Mouse (Mus musculus) cerebellum, adult 2 months (tissue): ENCODE results near the gene Gldc. TPM values are rescaled to one million over a fixed set of nuclear protein-coding genes. Genes with fewer than 3 reads are reported as not detected.

Experiments used
- DNase-seq, 2 experiments: peaks; one replicate each; pipeline ENCODE4 v3.0.0; 2021
- H3K27ac ChIP-seq: fragments of 200-500 bp; 2 replicates; pipeline ENCODE4 v1.5.1; 2012; ENCODE audit warnings: low read length, control low read depth, inconsistent platforms; ENCODE audit not compliant: insufficient read depth
- H3K27me3 ChIP-seq: fragments of 200-500 bp; 2 replicates; pipeline ENCODE4 v1.6.1; 2012; ENCODE audit warnings: inconsistent platforms, mild to moderate bottlenecking, low read length, moderate library complexity; ENCODE audit not compliant: control insufficient read depth, insufficient read depth
- H3K4me1 ChIP-seq: fragments of 200-500 bp; 2 replicates; pipeline ENCODE4 v1.6.1; 2011; ENCODE audit warnings: low read length; ENCODE audit not compliant: control insufficient read depth, insufficient read depth
- H3K4me3 ChIP-seq: fragments of 200-500 bp; replicated peaks from 2 replicates; pipeline ENCODE3; 2011; ENCODE audit warnings: mild to moderate bottlenecking, low read depth, low read length, control low read depth; ENCODE audit not compliant: insufficient read depth
- CTCF ChIP-seq: fragments of 200-500 bp; IDR thresholded peaks from 2 replicates; pipeline ENCODE4 v1.5.1; 2011; ENCODE audit warnings: low read depth, mild to moderate bottlenecking, control low read depth, low read length, moderate library complexity, borderline replicate concordance; ENCODE audit not compliant: insufficient read depth
- POLR2A ChIP-seq: fragments of 200-500 bp; IDR thresholded peaks from 2 replicates; pipeline ENCODE4 v1.6.1; 2011; ENCODE audit warnings: low read length, control low read depth, borderline replicate concordance; ENCODE audit not compliant: insufficient read depth
- WGBS: fragments of 180-500 bp; shearing (Covaris S2); methylation state at CpG from one replicate; pipeline ENCODE4 v1.1.7; 2018; 5-methylcytosine and 5-hydroxymethylcytosine counted together
- polyA plus RNA-seq: library from polyadenylated mRNA; depleted of rRNA; stranded (reverse); fragments of >200 nt; gene quantifications from 2 replicates; pipeline ENCODE4 v1.2.3, GENCODE M21; 2012

Gldc gene
- polyA plus RNA-seq, 1 experiment = 14.9 TPM

DNA sequence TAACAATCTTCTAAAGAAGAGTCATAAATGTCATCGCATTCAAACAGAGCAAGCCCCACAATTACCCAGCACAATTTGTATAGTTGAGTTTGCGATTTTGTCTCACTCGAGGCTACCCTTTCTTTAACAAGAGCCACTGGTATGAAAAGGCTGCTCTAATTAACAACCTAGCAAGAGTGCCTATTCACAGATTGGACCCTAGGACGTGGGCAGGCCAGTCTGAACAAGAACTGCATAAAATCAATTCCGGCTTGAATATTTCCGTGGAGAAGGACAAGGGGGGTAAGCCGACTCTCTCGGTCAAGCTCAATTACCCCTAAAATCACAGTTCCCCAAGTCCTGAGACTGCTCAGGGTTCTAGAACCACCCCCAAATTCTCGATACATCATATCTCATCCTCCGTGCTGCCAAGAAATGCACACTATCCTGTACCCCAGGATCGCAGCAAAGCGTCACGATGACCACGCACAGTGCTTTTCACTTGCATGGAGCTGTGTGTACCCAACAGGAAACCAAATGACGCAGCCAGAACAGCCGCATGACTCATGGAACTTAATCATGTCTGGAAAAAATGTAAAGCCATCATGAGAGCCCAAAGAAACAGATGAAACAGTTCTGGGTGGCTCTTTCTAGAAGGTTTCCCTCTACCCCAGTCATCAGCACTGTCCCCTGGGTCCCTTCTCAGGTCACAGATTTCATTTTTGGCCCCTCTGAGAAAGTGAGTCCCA is 62.1 kb downstream of the Gldc start:
- WGBS = 85% methylated on average over 16 of the region's 16 CpGs
- no peak for DNase-seq
- H3K27me3 ChIP-seq = no peaks in the 10 kb centered on the region
- no peak for TF ChIP-seq CTCF
- TF ChIP-seq POLR2A = no peak
- H3K27ac ChIP-seq = no peak overlapping the region
- no peaks in the 10 kb centered on the region for H3K4me1 ChIP-seq
- no peak overlapping the region for H3K4me3 ChIP-seq

DNA sequence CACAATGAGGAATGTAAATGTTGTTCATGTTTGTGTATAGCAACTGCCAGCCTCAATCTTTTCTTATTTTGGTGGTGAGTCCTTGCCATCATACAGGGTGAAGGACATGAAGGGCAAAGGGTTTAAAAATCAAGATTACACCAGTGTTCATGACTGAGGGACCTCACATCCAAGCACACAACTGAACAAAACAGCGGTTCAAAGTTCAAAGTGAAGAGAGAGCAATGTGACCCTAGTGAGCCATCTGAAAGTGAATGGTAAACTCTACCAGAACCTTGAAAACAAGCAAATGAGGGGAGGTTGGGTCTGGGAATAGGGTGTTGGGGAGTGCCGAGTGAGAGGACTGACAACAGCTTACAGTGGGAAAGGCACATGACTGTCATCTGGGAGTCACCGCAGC is 63.8 kb downstream of the Gldc start:
- TF ChIP-seq CTCF (no peak), POLR2A (no peak)
- WGBS = 97% methylated on average over 3 of the region's 3 CpGs
- Histone ChIP-seq H3K4me1 (no peaks in the 10 kb centered on the region), H3K27ac (no peak overlapping the region), H3K27me3 (no peaks in the 10 kb centered on the region), H3K4me3 (no peak overlapping the region)
- no peak for DNase-seq

DNA sequence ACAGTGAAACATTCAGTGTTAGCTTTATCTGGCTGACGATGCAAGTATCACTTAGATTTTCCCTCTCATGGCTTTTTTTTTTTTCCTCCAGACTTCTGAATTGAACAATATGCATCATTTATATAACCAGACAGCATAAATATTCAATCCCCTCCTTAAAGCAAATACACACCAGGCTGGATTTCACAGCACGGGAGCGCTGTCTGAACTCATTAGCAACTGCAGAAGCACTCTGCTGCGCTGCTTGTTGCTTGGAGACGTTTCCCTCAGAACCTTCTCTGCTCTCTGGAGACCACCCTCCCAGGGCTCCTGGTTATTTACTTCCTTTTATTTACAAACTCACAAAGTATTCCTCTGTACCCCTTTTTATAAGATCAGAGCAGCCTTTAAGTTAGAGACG is 66.1 kb downstream of the Gldc start:
- H3K27ac ChIP-seq = no peak overlapping the region
- WGBS = 47% methylated on average over 6 of the region's 6 CpGs
- no peak overlapping the region for H3K4me3 ChIP-seq
- TF ChIP-seq CTCF (no peak), POLR2A (no peak)
- H3K4me1 ChIP-seq = no peaks in the 10 kb centered on the region
- no peak for DNase-seq
- H3K27me3 ChIP-seq = no peaks in the 10 kb centered on the region

DNA sequence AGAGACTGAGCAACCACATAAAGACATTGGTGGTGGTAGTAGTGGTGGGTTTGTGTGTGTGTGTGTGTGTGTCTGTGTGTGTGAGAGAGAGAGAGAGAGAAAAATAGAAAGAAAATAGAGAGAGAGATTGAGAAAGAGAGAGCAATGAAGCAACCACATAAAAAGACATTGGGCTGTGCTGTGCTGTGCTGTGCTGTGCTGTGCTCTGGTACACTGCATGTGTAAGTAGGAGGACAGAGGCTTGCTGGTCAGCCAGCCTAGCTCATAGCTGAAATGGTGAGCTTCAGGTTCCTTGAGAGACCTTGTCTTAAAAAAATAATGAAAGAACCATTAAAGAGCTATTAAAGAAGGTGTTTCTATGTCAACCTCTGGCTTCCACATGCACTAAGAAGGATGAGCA is 66.6 kb downstream of the Gldc start:
- no peak for DNase-seq
- no peak for TF ChIP-seq POLR2A
- Histone ChIP-seq H3K27me3 (no peaks in the 10 kb centered on the region), H3K4me3 (no peak overlapping the region), H3K27ac (no peak overlapping the region), H3K4me1 (no peaks in the 10 kb centered on the region)

DNA sequence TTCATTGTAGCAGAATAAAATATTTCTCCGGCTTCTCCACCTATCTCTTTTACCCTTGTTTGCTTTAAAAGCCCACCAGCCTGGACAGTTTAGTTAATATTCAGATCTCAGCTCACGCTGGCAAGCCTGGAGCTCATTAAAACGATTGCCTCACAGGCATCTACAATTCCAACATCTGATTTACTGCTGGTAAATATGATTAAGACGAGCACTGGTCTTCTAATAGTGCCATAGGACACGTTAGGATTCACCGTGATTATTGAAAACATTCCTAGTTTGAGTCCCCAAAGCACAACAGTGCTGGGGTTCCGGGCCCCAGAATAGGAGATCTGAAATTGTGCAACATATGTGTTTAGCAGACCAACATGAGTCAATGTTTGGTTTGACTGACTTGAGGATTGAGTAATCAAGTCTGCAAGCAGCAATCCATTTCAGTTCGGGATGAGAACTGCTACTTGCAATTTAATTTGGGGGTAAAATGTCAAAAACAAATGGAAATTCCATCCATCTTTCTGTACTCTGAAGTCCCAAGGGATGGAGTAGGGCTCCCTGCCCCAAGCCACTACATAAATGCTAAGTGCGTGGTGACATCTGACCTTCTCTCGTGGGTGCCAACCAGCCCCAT is 67.9 kb downstream of the Gldc start:
- TF ChIP-seq CTCF (no peak), POLR2A (no peak)
- no peak for DNase-seq
- Histone ChIP-seq H3K4me1 (no peaks in the 10 kb centered on the region), H3K4me3 (no peak overlapping the region), H3K27ac (no peak overlapping the region), H3K27me3 (no peaks in the 10 kb centered on the region)
- 80% methylated on average over 10 of the region's 10 CpGs for WGBS

DNA sequence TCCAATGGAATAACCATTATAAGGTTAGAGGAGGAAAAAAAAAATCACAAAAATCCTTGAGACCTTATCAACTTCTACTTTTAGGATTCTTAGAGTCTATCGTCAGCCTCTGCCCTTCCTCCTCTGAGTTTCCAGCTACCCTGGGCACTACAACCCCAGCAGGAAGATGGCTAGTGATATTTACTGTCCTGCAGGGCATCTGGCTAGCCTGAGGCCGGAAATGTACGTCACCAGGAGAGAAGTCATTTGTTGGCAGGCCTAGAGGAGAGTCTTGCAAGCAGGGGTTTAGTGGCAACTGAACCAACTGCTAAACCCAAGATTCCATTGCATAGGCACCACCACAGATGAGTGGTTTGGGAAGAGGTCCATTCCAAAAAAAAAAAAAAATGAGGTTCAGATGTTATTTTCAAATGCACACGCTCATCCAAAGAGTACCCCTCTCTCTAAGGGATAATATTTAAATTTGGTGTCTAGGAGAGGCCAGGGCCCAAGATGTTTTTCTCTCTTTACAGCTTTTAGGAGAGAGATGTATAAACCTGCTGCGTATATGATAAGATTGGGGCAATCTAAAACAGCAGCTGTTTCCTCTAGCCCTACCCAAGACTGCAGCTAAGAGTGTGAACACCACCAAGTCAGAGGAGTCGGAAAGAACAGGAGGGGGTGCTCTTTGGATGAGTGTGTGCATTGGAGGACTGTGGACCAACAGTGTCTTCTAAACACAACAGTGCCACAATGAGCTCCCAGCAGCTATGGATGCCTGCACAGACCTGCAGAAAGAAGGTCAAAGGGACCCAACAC is 70.0 kb downstream of the Gldc start:
- TF ChIP-seq POLR2A (no peak), CTCF (no peak)

DNA sequence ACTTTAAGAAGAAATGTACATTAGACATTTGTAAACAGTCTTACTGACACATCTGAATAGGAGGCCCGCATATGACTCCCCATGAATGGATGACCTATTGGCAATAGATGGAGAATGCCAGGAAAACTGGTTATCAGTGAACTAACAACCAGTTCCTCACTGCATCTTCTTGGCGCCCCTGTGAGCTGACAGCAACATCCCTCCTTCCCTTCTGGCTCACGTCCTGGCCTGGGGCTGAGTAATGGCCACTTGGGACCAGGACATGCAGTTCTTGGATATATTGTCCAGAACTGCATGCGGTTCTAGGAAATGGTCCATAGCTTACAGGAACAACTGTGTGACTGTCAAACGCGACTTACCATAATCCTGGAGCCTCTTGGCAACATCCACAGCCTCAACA is 72.6 kb downstream of the Gldc start:
- Histone ChIP-seq H3K4me1 (no peaks in the 10 kb centered on the region), H3K27me3 (no peaks in the 10 kb centered on the region), H3K27ac (no peak overlapping the region), H3K4me3 (no peak overlapping the region)
- 77% methylated on average over 6 of the region's 6 CpGs for WGBS
- DNase-seq = no peak
- TF ChIP-seq CTCF = no peak
- TF ChIP-seq POLR2A = no peak

More for the DNA sequence above, 70.0 kb downstream of the Gldc start:
- Histone ChIP-seq H3K27me3 (no peaks in the 10 kb centered on the region), H3K4me3 (no peak overlapping the region), H3K27ac (no peak overlapping the region), H3K4me1 (no peaks in the 10 kb centered on the region)
- DNase-seq = no peak
- 73% methylated on average over 6 of the region's 6 CpGs for WGBS

DNA sequence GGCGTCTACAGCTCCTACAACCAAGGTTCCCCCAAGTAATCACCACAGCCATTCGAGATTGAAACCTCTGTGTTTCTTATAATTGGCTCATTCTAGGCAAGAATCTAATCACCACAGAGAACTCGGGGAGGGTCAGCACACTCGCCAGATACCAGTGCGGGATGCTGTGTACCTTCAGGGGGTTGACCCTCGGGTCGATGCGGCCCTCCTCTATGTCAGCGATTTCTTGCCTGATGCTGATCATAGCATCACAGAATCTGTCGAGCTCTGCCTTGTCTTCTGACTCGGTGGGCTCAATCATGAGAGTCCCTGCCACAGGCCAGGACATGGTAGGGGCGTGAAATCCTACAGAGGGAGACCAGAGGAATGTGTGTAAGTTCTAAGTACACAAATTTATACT is 74.7 kb downstream of the Gldc start:
- Histone ChIP-seq H3K4me1 (no peaks in the 10 kb centered on the region), H3K27ac (no peak overlapping the region), H3K4me3 (no peak overlapping the region), H3K27me3 (no peaks in the 10 kb centered on the region)
- 95% methylated on average over 12 of the region's 12 CpGs for WGBS
- no peak for DNase-seq
- TF ChIP-seq CTCF (no peak), POLR2A (no peak)
